Mouse (Mus musculus) heart, embryonic 13.5 days (tissue): ENCODE measurements around the gene Exd2. TPM values are rescaled to one million over a fixed set of nuclear protein-coding genes. Genes with fewer than 3 reads are reported as not detected.

ENCODE experiments used
- ATAC-seq: fragments of 200-750 bp; cut with Nextera tagmentation; 2 replicates; pipeline ENCODE4 v1.8.0; 2017; ENCODE audit warnings: moderate TSS enrichment; ENCODE audit not compliant: insufficient number of reproducible peaks, low FRiP score, low TSS enrichment; ENCODE audit errors: extremely low read depth
- H3K27ac ChIP-seq: fragments of 300-500 bp; sonication (generic); replicated peaks from 2 replicates; pipeline ENCODE4 v1.5.1; 2015; ENCODE audit warnings: moderate library complexity, mild to moderate bottlenecking, inconsistent platforms
- H3K27me3 ChIP-seq: fragments of 300-500 bp; sonication (generic); replicated peaks from 2 replicates; pipeline ENCODE4 v1.6.1; 2015; ENCODE audit warnings: mild to moderate bottlenecking, inconsistent platforms
- H3K36me3 ChIP-seq: fragments of 300-500 bp; sonication (generic); 2 replicates; pipeline ENCODE4 v1.6.1; 2015; ENCODE audit warnings: mild to moderate bottlenecking, inconsistent platforms
- H3K4me1 ChIP-seq: fragments of 300-500 bp; sonication (generic); 2 replicates; pipeline ENCODE4 v1.6.1; 2015; ENCODE audit warnings: inconsistent platforms
- H3K4me2 ChIP-seq: fragments of 300-500 bp; sonication (generic); 2 replicates; pipeline ENCODE4 v1.6.1; 2015; ENCODE audit warnings: inconsistent platforms, mild to moderate bottlenecking, moderate library complexity
- H3K4me3 ChIP-seq: fragments of 300-500 bp; sonication (generic); 2 replicates; pipeline ENCODE4 v1.5.1; 2015; ENCODE audit warnings: moderate library complexity, mild to moderate bottlenecking, inconsistent platforms
- H3K9ac ChIP-seq: fragments of 300-500 bp; sonication (generic); 2 replicates; pipeline ENCODE4 v1.6.1; 2015; ENCODE audit warnings: inconsistent platforms, mild to moderate bottlenecking, moderate library complexity
- H3K9me3 ChIP-seq: fragments of 300-500 bp; sonication (generic); 2 replicates; pipeline ENCODE4 v1.6.1; 2016; ENCODE audit warnings: inconsistent platforms
- WGBS: fragments of 180-500 bp; shearing (Covaris S2); methylation state at CpG from one replicate; pipeline ENCODE4 v1.1.7; 2015; ENCODE audit warnings: mixed read lengths; 5-methylcytosine and 5-hydroxymethylcytosine counted together
- polyA plus RNA-seq: library from polyadenylated mRNA; unstranded; fragments of >200 nt; fragmentation: Nextera tagmentation; extraction: Ambion mirVana; gene quantifications from 2 replicates; pipeline ENCODE4 v1.2.1, GENCODE M21; 2015

Gene Exd2
- polyA plus RNA-seq, 1 experiment from 2014 or later, result 16.6 TPM

GRCm38 (mm10) chr12:80495691-80496090 is 32.8 kb downstream of the Exd2 start:
- ATAC-seq, result no peak
- Histone ChIP-seq H3K4me2 (no peak overlapping the region), H3K4me1 (no peaks in the 10 kb centered on the region), H3K9me3 (no peaks in the 10 kb centered on the region), H3K9ac (no peak overlapping the region), H3K4me3 (no peak overlapping the region), H3K27ac (no peak overlapping the region), H3K27me3 (no peaks in the 10 kb centered on the region), H3K36me3 (peaks cover 37% of the 10 kb centered on the region)
- 76% methylated on average over 1 of the region's 1 CpGs for WGBS

GRCm38 (mm10) chr12:80498356-80498755 is 35.5 kb downstream of the Exd2 start:
- no peaks in the 10 kb centered on the region for H3K4me1 ChIP-seq
- no peak for ATAC-seq
- no peak overlapping the region for H3K9ac ChIP-seq
- H3K9me3 ChIP-seq, result no peaks in the 10 kb centered on the region
- H3K27me3 ChIP-seq, result no peaks in the 10 kb centered on the region
- H3K4me2 ChIP-seq, result no peak overlapping the region
- WGBS, result 50% methylated on average over 4 of the region's 4 CpGs
- H3K27ac ChIP-seq, result no peak overlapping the region
- no peak overlapping the region for H3K4me3 ChIP-seq
- peaks cover 18% of the 10 kb centered on the region for H3K36me3 ChIP-seq

DNA sequence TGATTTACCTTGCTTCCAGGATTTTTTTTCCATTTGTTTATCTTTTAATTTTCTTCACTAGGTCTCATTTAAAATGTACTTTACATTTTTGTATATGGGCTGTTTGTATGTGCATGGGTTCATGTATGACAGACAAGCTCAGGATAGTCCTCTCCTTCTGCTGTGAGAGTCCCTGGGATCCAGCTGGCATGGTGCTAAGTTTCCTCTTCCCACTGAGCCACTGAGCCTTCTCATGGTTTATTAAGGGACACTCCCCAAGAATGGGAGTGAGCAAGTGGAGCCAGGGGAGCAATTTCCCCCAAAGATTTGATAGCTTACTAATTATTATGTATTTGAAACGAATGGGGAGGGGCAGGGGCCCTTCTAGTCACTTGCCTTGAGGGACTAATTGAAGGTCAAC is 37.6 kb downstream of the Exd2 start:
- no peaks in the 10 kb centered on the region for H3K27me3 ChIP-seq
- no peaks in the 10 kb centered on the region for H3K4me1 ChIP-seq
- no peak overlapping the region for H3K9ac ChIP-seq
- no peak for ATAC-seq
- peaks cover 11% of the 10 kb centered on the region; the same call in 1 of the 2 replicates for H3K36me3 ChIP-seq
- WGBS, result 41% methylated on average over 1 of the region's 1 CpGs
- no peak overlapping the region for H3K4me2 ChIP-seq
- H3K4me3 ChIP-seq, result no peak overlapping the region
- H3K27ac ChIP-seq, result no peak overlapping the region
- no peaks in the 10 kb centered on the region for H3K9me3 ChIP-seq

- no peak overlapping the region for H3K4me3 ChIP-seq
- peaks cover 6% of the 10 kb centered on the region; the same call in 1 of the 2 replicates for H3K36me3 ChIP-seq
- WGBS, result 67% methylated on average over 5 of the region's 5 CpGs
- no peaks in the 10 kb centered on the region for H3K9me3 ChIP-seq
- no peaks in the 10 kb centered on the region for H3K4me1 ChIP-seq
- no peaks in the 10 kb centered on the region; the same call in 1 of the 2 replicates for H3K27me3 ChIP-seq
- no peak overlapping the region for H3K27ac ChIP-seq
- H3K9ac ChIP-seq, result no peak overlapping the region
- H3K4me2 ChIP-seq, result no peak overlapping the region
- ATAC-seq, result no peak
Observed at GRCm38 (mm10) chr12:80504718-80505117, 41.8 kb downstream of the Exd2 start.

GRCm38 (mm10) chr12:80507041-80507745 is 44.3 kb downstream of the Exd2 start:
- Histone ChIP-seq H3K4me1 (0 out of 2 replicates have a peak, but pooled peaks cover 3% of the 10 kb centered on the region), H3K9ac (no peak overlapping the region), H3K4me2 (no peak overlapping the region), H3K9me3 (no peaks in the 10 kb centered on the region), H3K27me3 (peaks cover 11% of the 10 kb centered on the region; the same call in 1 of the 2 replicates), H3K27ac (no peak overlapping the region), H3K36me3 (0 out of 2 replicates have a peak, but pooled peaks cover 2% of the 10 kb centered on the region), H3K4me3 (no peak overlapping the region)
- WGBS, result 61% methylated on average over 14 of the region's 14 CpGs
- ATAC-seq, result no peak

GRCm38 (mm10) chr12:80517977-80518376 is 55.1 kb downstream of the Exd2 start, which contains the start of gene Galnt16:
Gene Galnt16 (plus strand): TSS chr12:80518277.
- ATAC-seq, result no peak
- Histone ChIP-seq H3K9ac (peak within 1 kb of the TSS; percentile 76), H3K36me3 (no peaks in the 10 kb centered on the region), H3K4me3 (peak within 1 kb of the TSS; percentile 72), H3K4me1 (peaks cover 14% of the 10 kb centered on the region), H3K27ac (no peak within 1 kb of the TSS), H3K4me2 (peak within 1 kb of the TSS; percentile 100), H3K27me3 (peaks cover 91% of the 10 kb centered on the region), H3K9me3 (no peaks in the 10 kb centered on the region)
- WGBS, result 4% methylated on average over 14 of the region's 14 CpGs

DNA sequence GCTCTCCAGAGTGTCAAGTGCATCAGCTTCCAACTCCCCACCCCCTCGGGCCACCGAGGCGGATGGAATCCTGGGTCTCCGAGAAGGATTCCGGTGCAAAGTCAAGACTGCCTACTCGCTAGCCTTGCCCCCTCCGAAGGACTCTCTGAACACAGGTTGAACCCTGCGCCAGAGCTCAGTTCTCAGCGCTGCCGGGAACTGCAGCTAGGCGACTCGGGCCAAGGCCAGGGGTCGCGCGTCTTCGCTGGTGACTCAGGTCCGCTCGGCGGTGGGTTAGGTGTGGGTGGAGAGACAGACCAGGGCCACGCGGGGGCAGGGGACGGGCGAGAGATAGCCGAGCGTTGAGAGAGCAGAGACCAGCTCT is 55.5 kb downstream of the Exd2 start:
- Histone ChIP-seq H3K27me3 (peaks cover 95% of the 10 kb centered on the region), H3K9me3 (no peaks in the 10 kb centered on the region), H3K4me1 (peaks cover 14% of the 10 kb centered on the region), H3K36me3 (no peaks in the 10 kb centered on the region), H3K9ac (peak overlapping the region; percentile 76), H3K4me3 (peak overlapping the region; percentile 72), H3K27ac (no peak overlapping the region), H3K4me2 (peak overlapping the region; percentile 100)
- WGBS, result under 1% methylated on average over 25 of the region's 25 CpGs
- 0 out of 2 replicates have a peak, but pooled peaks have one; percentile 21 for ATAC-seq

DNA sequence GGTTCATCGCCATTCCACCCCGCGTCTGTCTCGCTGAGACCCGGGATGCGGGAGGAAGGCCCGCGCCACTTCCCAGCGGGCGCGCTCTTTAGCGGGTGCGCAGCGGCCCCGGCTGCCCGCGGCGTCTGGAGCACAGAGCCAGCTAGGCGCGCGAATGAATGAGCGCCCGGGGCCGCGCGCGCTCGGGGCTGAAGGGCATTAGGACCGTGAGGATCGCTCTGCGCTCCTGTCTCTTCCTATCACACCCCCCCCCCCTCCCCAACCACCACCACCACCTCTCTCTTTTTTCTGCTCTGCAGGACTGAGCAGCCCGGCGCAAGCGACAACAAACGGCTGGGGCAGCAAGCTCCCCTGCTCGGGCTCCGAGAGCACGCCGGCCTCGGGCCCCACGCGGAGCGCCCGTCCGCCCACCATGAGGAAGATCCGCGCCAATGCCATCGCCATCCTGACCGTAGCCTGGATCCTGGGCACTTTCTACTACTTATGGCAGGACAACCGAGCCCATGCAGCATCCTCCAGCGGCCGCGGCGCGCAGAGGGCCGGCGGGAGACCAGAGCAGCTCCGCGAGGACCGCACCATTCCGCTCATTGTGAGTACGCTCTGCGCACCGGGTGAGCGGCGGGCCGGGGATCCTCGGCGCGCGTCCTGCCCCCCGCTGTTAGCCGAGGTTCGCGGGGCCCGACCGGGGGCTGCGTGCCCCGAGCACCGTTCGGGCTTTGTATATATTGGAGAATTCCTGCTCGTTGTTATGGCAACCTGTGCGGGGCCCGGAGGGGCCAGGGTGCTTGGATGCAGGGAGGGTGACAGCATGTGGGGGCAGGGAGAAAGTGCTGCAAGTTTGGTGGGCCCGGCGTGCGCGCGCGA is 56.1 kb downstream of the Exd2 start:
- peak overlapping the region; percentile 100 for H3K4me2 ChIP-seq
- no peak overlapping the region for H3K27ac ChIP-seq
- peak; percentile 21; the same call in 1 of the 2 replicates for ATAC-seq
- H3K4me1 ChIP-seq, result peaks cover 14% of the 10 kb centered on the region
- peak overlapping the region; percentile 72 for H3K4me3 ChIP-seq
- H3K36me3 ChIP-seq, result no peaks in the 10 kb centered on the region
- WGBS, result under 1% methylated on average over 73 of the region's 90 CpGs
- H3K9me3 ChIP-seq, result no peaks in the 10 kb centered on the region
- H3K27me3 ChIP-seq, result peaks cover 96% of the 10 kb centered on the region
- peak overlapping the region; percentile 76 for H3K9ac ChIP-seq

GRCm38 (mm10) chr12:80519621-80520332 is 56.9 kb downstream of the Exd2 start:
- H3K36me3 ChIP-seq, result no peaks in the 10 kb centered on the region
- no peak for ATAC-seq
- H3K27ac ChIP-seq, result no peak overlapping the region
- WGBS, result 1% methylated on average over 43 of the region's 43 CpGs
- H3K4me3 ChIP-seq, result peak overlapping the region; percentile 72
- peaks cover 92% of the 10 kb centered on the region for H3K27me3 ChIP-seq
- no peaks in the 10 kb centered on the region for H3K9me3 ChIP-seq
- H3K4me2 ChIP-seq, result peak overlapping the region; percentile 100
- H3K4me1 ChIP-seq, result peaks cover 16% of the 10 kb centered on the region
- H3K9ac ChIP-seq, result peak overlapping the region; percentile 76

- H3K27me3 ChIP-seq, result peaks cover 77% of the 10 kb centered on the region
Observed at GRCm38 (mm10) chr12:80522006-80522405, 59.1 kb downstream of the Exd2 start.

More at GRCm38 (mm10) chr12:80522006-80522405, 59.1 kb downstream of the Exd2 start:
- peaks cover 19% of the 10 kb centered on the region for H3K4me1 ChIP-seq
- no peaks in the 10 kb centered on the region for H3K9me3 ChIP-seq
- H3K9ac ChIP-seq, result no peak overlapping the region
- H3K36me3 ChIP-seq, result no peaks in the 10 kb centered on the region
- ATAC-seq, result no peak
- no peak overlapping the region for H3K4me2 ChIP-seq
- no peak overlapping the region for H3K27ac ChIP-seq
- H3K4me3 ChIP-seq, result no peak overlapping the region
- 70% methylated on average over 3 of the region's 3 CpGs for WGBS
